Mouse (Mus musculus): ENCODE data around the gene Uqcc2. TPM values are rescaled to one million over a fixed set of nuclear protein-coding genes. Genes with fewer than 3 reads are reported as not detected.

Gene Uqcc2
- polyA plus RNA-seq, 1 experiment: 740 TPM

GRCm38 (mm10) chr17:27168569-27168968 lies 34.9 kb upstream of the Uqcc2 start:
- Histone ChIP-seq H3K4me3 (no peak overlapping the region), H3K79me2 (ENCODE audit: control insufficient read depth, insufficient read depth) (no peaks in the 10 kb centered on the region), H3K27me3 (ENCODE audit: control insufficient read depth, insufficient read depth, insufficient read length) (no peaks in the 10 kb centered on the region), H3ac (ENCODE audit: control insufficient read depth, insufficient read length) (no peak overlapping the region), H3K4me2 (ENCODE audit: low read depth) (no peak overlapping the region), H3K36me3 (ENCODE audit: control insufficient read depth, insufficient read depth) (no peaks in the 10 kb centered on the region)
- no peak for TF ChIP-seq TCF3 (IDR thresholded peaks at IDR 0.05; ENCODE audit: insufficient read length, low read depth)
- TF ChIP-seq E2F4 (IDR thresholded peaks at IDR 0.05; ENCODE audit: insufficient read depth): no peak
- no peak for TF ChIP-seq CEBPB (IDR thresholded peaks at IDR 0.05; ENCODE audit: insufficient read depth, poor library complexity, severe bottlenecking)
- TF ChIP-seq MAX (IDR thresholded peaks at IDR 0.05; ENCODE audit: low read depth): no peak
- TF ChIP-seq TCF12 (IDR thresholded peaks at IDR 0.05; ENCODE audit: insufficient read depth, poor library complexity, severe bottlenecking): no peak
- TF ChIP-seq POLR2A (IDR thresholded peaks at IDR 0.05; ENCODE audit: insufficient read length, low read depth): no peak
- no peak for TF ChIP-seq MYOG (IDR thresholded peaks at IDR 0.05; ENCODE audit: control insufficient read depth in 1 of 3, insufficient read depth in 1 of 3, insufficient read length in 2 of 3, low read depth in 2 of 3)
- no peak for TF ChIP-seq POLR2AphosphoS2 (IDR thresholded peaks at IDR 0.05; ENCODE audit: insufficient read length, low read depth)

- TF ChIP-seq TCF12 (IDR thresholded peaks at IDR 0.05; ENCODE audit: insufficient read depth, poor library complexity, severe bottlenecking) (peak; percentile 21), SRF (IDR thresholded peaks at IDR 0.05; ENCODE audit: control insufficient read depth, insufficient read length, low read depth) (no peak), TCF3 (IDR thresholded peaks at IDR 0.05; ENCODE audit: insufficient read length, low read depth) (peak; percentile 5), MYOD1 (IDR thresholded peaks at IDR 0.05; ENCODE audit: control insufficient read depth in 1 of 3, insufficient read length in 2 of 3, low read depth in 2 of 3) (peak; percentile 12 to 83 (median 75)), REST (IDR thresholded peaks at IDR 0.05; ENCODE audit: insufficient read depth, insufficient read length) (no peak), MYOG (IDR thresholded peaks at IDR 0.05; ENCODE audit: control insufficient read depth in 1 of 3, insufficient read depth in 1 of 3, insufficient read length in 2 of 3, low read depth in 2 of 3) (peak in 1 of 3 experiments; percentile 89), USF1 (IDR thresholded peaks at IDR 0.05; ENCODE audit: low read depth) (peak; percentile 12)
- Histone ChIP-seq H3K4me2 (ENCODE audit: low read depth) (peak within 1 kb of the TSS; percentile 62), H3K36me3 (ENCODE audit: control insufficient read depth, insufficient read depth) (no peaks in the 10 kb centered on the region), H3K79me2 (ENCODE audit: control insufficient read depth, insufficient read depth) (no peaks in the 10 kb centered on the region), H3K27me3 (ENCODE audit: control insufficient read depth, insufficient read depth, insufficient read length) (no peaks in the 10 kb centered on the region), H3K4me3 (peak within 1 kb of the TSS; percentile 23), H3ac (ENCODE audit: control insufficient read depth, insufficient read length) (no peak within 1 kb of the TSS)
Measured at GRCm38 (mm10) chr17:27167545-27167944, 33.8 kb upstream of the Uqcc2 start, which contains the start of gene Ip6k3. Ip6k3 (minus strand) TSS chr17:27167795.

GRCm38 (mm10) chr17:27166901-27167300 lies 33.2 kb upstream of the Uqcc2 start:
- TF ChIP-seq SRF (IDR thresholded peaks at IDR 0.05; ENCODE audit: control insufficient read depth, insufficient read length, low read depth) (no peak), CEBPB (IDR thresholded peaks at IDR 0.05; ENCODE audit: insufficient read depth, poor library complexity, severe bottlenecking) (no peak), TCF3 (IDR thresholded peaks at IDR 0.05; ENCODE audit: insufficient read length, low read depth) (no peak), REST (IDR thresholded peaks at IDR 0.05; ENCODE audit: insufficient read depth, insufficient read length) (no peak), TCF12 (IDR thresholded peaks at IDR 0.05; ENCODE audit: insufficient read depth, poor library complexity, severe bottlenecking) (no peak), POLR2A (IDR thresholded peaks at IDR 0.05; ENCODE audit: insufficient read length, low read depth) (no peak), MYOG (IDR thresholded peaks at IDR 0.05; ENCODE audit: control insufficient read depth in 1 of 3, insufficient read depth in 1 of 3, insufficient read length in 2 of 3, low read depth in 2 of 3) (no peak), E2F4 (IDR thresholded peaks at IDR 0.05; ENCODE audit: insufficient read depth) (no peak), USF1 (IDR thresholded peaks at IDR 0.05; ENCODE audit: low read depth) (no peak), POLR2AphosphoS2 (IDR thresholded peaks at IDR 0.05; ENCODE audit: insufficient read length, low read depth) (no peak), MAX (IDR thresholded peaks at IDR 0.05; ENCODE audit: low read depth) (no peak), MYOD1 (IDR thresholded peaks at IDR 0.05; ENCODE audit: control insufficient read depth in 1 of 3, insufficient read length in 2 of 3, low read depth in 2 of 3) (no peak)
- Histone ChIP-seq H3K79me2 (ENCODE audit: control insufficient read depth, insufficient read depth) (no peaks in the 10 kb centered on the region), H3ac (ENCODE audit: control insufficient read depth, insufficient read length) (no peak overlapping the region), H3K36me3 (ENCODE audit: control insufficient read depth, insufficient read depth) (no peaks in the 10 kb centered on the region), H3K27me3 (ENCODE audit: control insufficient read depth, insufficient read depth, insufficient read length) (no peaks in the 10 kb centered on the region), H3K4me2 (ENCODE audit: low read depth) (peak overlapping the region; percentile 62), H3K4me3 (peak overlapping the region; percentile 23)

- Histone ChIP-seq H3ac (ENCODE audit: control insufficient read depth, insufficient read length) (no peak overlapping the region), H3K79me2 (ENCODE audit: control insufficient read depth, insufficient read depth) (no peaks in the 10 kb centered on the region), H3K27me3 (ENCODE audit: control insufficient read depth, insufficient read depth, insufficient read length) (no peaks in the 10 kb centered on the region), H3K4me2 (ENCODE audit: low read depth) (peak overlapping the region; percentile 64), H3K4me3 (peak overlapping the region; percentile 23), H3K36me3 (ENCODE audit: control insufficient read depth, insufficient read depth) (no peaks in the 10 kb centered on the region)
- TF ChIP-seq POLR2AphosphoS2 (IDR thresholded peaks at IDR 0.05; ENCODE audit: insufficient read length, low read depth): no peak
- peak in 1 of 3 experiments; percentile 10 for TF ChIP-seq MYOD1 (IDR thresholded peaks at IDR 0.05; ENCODE audit: control insufficient read depth in 1 of 3, insufficient read length in 2 of 3, low read depth in 2 of 3)
- peak; percentile 5 for TF ChIP-seq POLR2A (IDR thresholded peaks at IDR 0.05; ENCODE audit: insufficient read length, low read depth)
Measured at GRCm38 (mm10) chr17:27165054-27165773, 31.5 kb upstream of the Uqcc2 start.

- TF ChIP-seq POLR2AphosphoS2 (IDR thresholded peaks at IDR 0.05; ENCODE audit: insufficient read length, low read depth) (no peak), MYOD1 (IDR thresholded peaks at IDR 0.05; ENCODE audit: control insufficient read depth in 1 of 3, insufficient read length in 2 of 3, low read depth in 2 of 3) (peak in 1 of 3 experiments; percentile 2), MYOG (IDR thresholded peaks at IDR 0.05; ENCODE audit: control insufficient read depth in 1 of 3, insufficient read depth in 1 of 3, insufficient read length in 2 of 3, low read depth in 2 of 3) (peak in 1 of 3 experiments; percentile 16)
Measured at GRCm38 (mm10) chr17:27160905-27161304, 27.2 kb upstream of the Uqcc2 start.

More at GRCm38 (mm10) chr17:27160905-27161304, 27.2 kb upstream of the Uqcc2 start:
- Histone ChIP-seq H3K36me3 (ENCODE audit: control insufficient read depth, insufficient read depth) (no peaks in the 10 kb centered on the region), H3K79me2 (ENCODE audit: control insufficient read depth, insufficient read depth) (no peaks in the 10 kb centered on the region), H3K4me2 (ENCODE audit: low read depth) (peak overlapping the region; percentile 40), H3K4me3 (no peak overlapping the region), H3ac (ENCODE audit: control insufficient read depth, insufficient read length) (no peak overlapping the region), H3K27me3 (ENCODE audit: control insufficient read depth, insufficient read depth, insufficient read length) (no peaks in the 10 kb centered on the region)
